Mouse (Mus musculus) ES-E14 (cell line): Measurements from ENCODE around the gene Olfr282. TPM values are rescaled to one million over a fixed set of nuclear protein-coding genes. Genes with fewer than 3 reads are reported as not detected.

Experiments used
- DNase-seq: peaks from one replicate; pipeline ENCODE4 v3.0.0-alpha.2; 2013; ENCODE audit warnings: low read depth, low spot score
- H3K27ac ChIP-seq: 2 replicates; pipeline ENCODE4 v1.5.1; 2012; ENCODE audit warnings: low read depth, mild to moderate bottlenecking, low read length, moderate library complexity, mixed read lengths; ENCODE audit not compliant: poor library complexity, insufficient read depth, severe bottlenecking
- H3K36me3 ChIP-seq: 2 replicates; pipeline ENCODE4 v1.6.1; 2012; ENCODE audit warnings: mild to moderate bottlenecking, low read length, moderate library complexity, mixed read lengths; ENCODE audit not compliant: control insufficient read depth, poor library complexity, insufficient read depth, severe bottlenecking
- H3K4me1 ChIP-seq, 2 experiments: fragments of 150-350 bp in 1 of 2; sonication (generic) in 1 of 2; 2 replicates each; pipeline ENCODE4 v1.6.1; 2012; ENCODE audit warnings: low read length in 2 of 2, mild to moderate bottlenecking in 1 of 2, mixed read lengths in 1 of 2; ENCODE audit not compliant: control insufficient read depth in 2 of 2, insufficient read depth in 2 of 2, poor library complexity in 1 of 2
- H3K4me3 ChIP-seq, 2 experiments: fragments of 150-350 bp in 1 of 2; sonication (generic) in 1 of 2; 2 replicates each; pipeline ENCODE4 v1.5.1; 2012; ENCODE audit warnings: low read length in 2 of 2, low read depth in 1 of 2, mild to moderate bottlenecking in 1 of 2, mixed read lengths in 1 of 2; ENCODE audit not compliant: insufficient read depth in 1 of 2, poor library complexity in 1 of 2, severe bottlenecking in 1 of 2
- H3K9ac ChIP-seq: 2 replicates; pipeline ENCODE4 v1.6.1; 2012; ENCODE audit warnings: low read depth, mild to moderate bottlenecking, low read length, mixed read lengths; ENCODE audit not compliant: poor library complexity, insufficient read depth, severe bottlenecking
- H3K9me3 ChIP-seq: fragments of 150-350 bp; sonication (generic); 2 replicates; pipeline ENCODE4 v1.6.1; 2012; ENCODE audit warnings: low read depth, mild to moderate bottlenecking, low read length; ENCODE audit not compliant: control insufficient read depth, insufficient read depth
- CHD2 ChIP-seq: IDR thresholded peaks from 2 replicates; pipeline ENCODE4 v1.6.1; 2014; ENCODE audit warnings: mild to moderate bottlenecking, low read depth, low read length, inconsistent platforms
- HCFC1 ChIP-seq: IDR thresholded peaks from 2 replicates; pipeline ENCODE4 v1.6.1; 2012; ENCODE audit warnings: low read length, inconsistent platforms, borderline replicate concordance; ENCODE audit not compliant: insufficient read depth
- MAFK ChIP-seq: IDR thresholded peaks from 2 replicates; pipeline ENCODE4 v1.6.1; 2014; ENCODE audit warnings: mild to moderate bottlenecking, low read depth, low read length, inconsistent platforms; ENCODE audit not compliant: insufficient read depth
- ZC3H11A ChIP-seq: IDR thresholded peaks from 2 replicates; pipeline ENCODE4 v1.6.1; 2012; ENCODE audit warnings: low read depth, mild to moderate bottlenecking, inconsistent platforms, low read length, borderline replicate concordance
- ZNF384 ChIP-seq: IDR thresholded peaks from 2 replicates; pipeline ENCODE4 v1.6.1; 2012; ENCODE audit warnings: low read depth, low read length, inconsistent platforms
- in situ Hi-C, 2 experiments: fragments of 600-800 bp; cut with MboI; formaldehyde crosslinking; loops; one replicate each; pipeline ENCODE4 v1.15.1; 2025; ENCODE audit warnings: low sequenced_read_pairs in 2 of 2, inconsistent platforms in 1 of 2; ENCODE audit not compliant: unreplicated experiment in 2 of 2
- total RNA-seq: library from RNA; depleted of rRNA; stranded (reverse); fragments of 300-350 nt; gene quantifications from 2 replicates; pipeline ENCODE4 v1.2.3, GENCODE M21; 2012; rRNA removed

Gene Olfr282
- total RNA-seq, 1 experiment: not detected

- Histone ChIP-seq H3K4me1 (no peaks in the 10 kb centered on the region), H3K4me3 (no peak overlapping the region), H3K27ac (no peak overlapping the region), H3K9me3 (no peaks in the 10 kb centered on the region), H3K9ac (no peak overlapping the region), H3K36me3 (no peaks in the 10 kb centered on the region)
- no peak for DNase-seq
- TF ChIP-seq HCFC1: no peak
- no peak for TF ChIP-seq CHD2
- no peak for TF ChIP-seq ZNF384
- no peak for TF ChIP-seq ZC3H11A
- no peak for TF ChIP-seq MAFK
- in situ Hi-C loops: no loop called here
Observed at GRCm38 (mm10) chr15:98486433-98487021, 55.5 kb downstream of the Olfr282 start.

Other genes starting within 250 kb of the Olfr282 start
- not detected in 2 replicates for gene Olfr288, start 235.7 kb upstream of the Olfr282 start, total RNA-seq
- not detected in 2 replicates for gene Gm44579, start 210.2 kb upstream of the Olfr282 start, total RNA-seq
- 0.16 TPM in 1 of 2 replicates, not detected in the other for gene Olfr287, start 210.2 kb upstream of the Olfr282 start, total RNA-seq
- gene Olfr286, start 196.8 kb upstream of the Olfr282 start, total RNA-seq: not detected in 2 replicates
- gene H1fnt, start 173.9 kb upstream of the Olfr282 start, total RNA-seq: 0.48 TPM in 1 of 2 replicates, not detected in the other
- 0.05 and 0.31 TPM in 2 replicates for gene Zfp641, start 135.1 kb upstream of the Olfr282 start, total RNA-seq
- gene Olfr285, start 113.9 kb upstream of the Olfr282 start, total RNA-seq: not detected in 2 replicates
- not detected in 2 replicates for gene Olfr284, start 90.2 kb upstream of the Olfr282 start, total RNA-seq
- gene Olfr283, start 50.3 kb upstream of the Olfr282 start, total RNA-seq: not detected in 2 replicates
- not detected in 2 replicates for gene Olfr281, start 21.4 kb downstream of the Olfr282 start, total RNA-seq
- not detected in 2 replicates for gene OR5BS1P, start 38.7 kb downstream of the Olfr282 start, total RNA-seq
- gene Lalba, start 51.5 kb downstream of the Olfr282 start, total RNA-seq: not detected in 2 replicates
- gene Olfr279, start 61.2 kb downstream of the Olfr282 start, total RNA-seq: 0.04 TPM in 1 of 2 replicates, not detected in the other
- 95.0 and 111 TPM in 2 replicates for gene Kansl2, start 103.0 kb downstream of the Olfr282 start, total RNA-seq
- gene Ccnt1, start 139.7 kb downstream of the Olfr282 start, total RNA-seq: 53.1 and 59.1 TPM in 2 replicates
- gene 4930415O20Rik, start 139.8 kb downstream of the Olfr282 start, total RNA-seq: not detected in 2 replicates
- 9.0 and 15.3 TPM in 2 replicates for gene Adcy6, start 178.9 kb downstream of the Olfr282 start, total RNA-seq
- gene Cacnb3, start 199.6 kb downstream of the Olfr282 start, total RNA-seq: 27.3 and 32.0 TPM in 2 replicates
- gene Ddx23, start 231.7 kb downstream of the Olfr282 start, total RNA-seq: 147 and 151 TPM in 2 replicates
- gene Rnd1, start 246.2 kb downstream of the Olfr282 start, total RNA-seq: 5.7 and 7.6 TPM in 2 replicates